Mouse (Mus musculus) neural tube, embryonic 11.5 days (tissue): Measurements from ENCODE around the gene Sema4g. TPM values are rescaled to one million over a fixed set of nuclear protein-coding genes. Genes with fewer than 3 reads are reported as not detected.

Experiments used
- ATAC-seq: fragments of 200-750 bp; cut with Nextera tagmentation; 2 replicates; pipeline ENCODE4 v1.8.0; 2017; ENCODE audit warnings: moderate number of reproducible peaks, mild to moderate bottlenecking, moderate TSS enrichment, moderate library complexity; ENCODE audit not compliant: insufficient read depth, low FRiP score, low TSS enrichment
- DNase-seq: peaks from one replicate; pipeline ENCODE4 v3.0.0-alpha.2; 2015; ENCODE audit warnings: low spot score
- H3K27ac ChIP-seq: fragments of 300-500 bp; sonication (generic); 2 replicates; pipeline ENCODE4 v1.5.1; 2014; ENCODE audit warnings: low read depth, mild to moderate bottlenecking, low read length
- H3K27me3 ChIP-seq: fragments of 300-500 bp; sonication (generic); 2 replicates; pipeline ENCODE4 v1.6.1; 2014; ENCODE audit warnings: mild to moderate bottlenecking, low read length, mixed read lengths; ENCODE audit not compliant: control insufficient read depth, insufficient read depth
- H3K36me3 ChIP-seq: fragments of 300-500 bp; sonication (generic); 2 replicates; pipeline ENCODE4 v1.6.1; 2014; ENCODE audit warnings: mild to moderate bottlenecking, low read length, moderate library complexity, mixed read lengths; ENCODE audit not compliant: control insufficient read depth, insufficient read depth
- H3K4me1 ChIP-seq: fragments of 300-500 bp; sonication (generic); 2 replicates; pipeline ENCODE4 v1.6.1; 2014; ENCODE audit warnings: low read length, mixed read lengths; ENCODE audit not compliant: control insufficient read depth, insufficient read depth
- H3K4me2 ChIP-seq: fragments of 300-500 bp; sonication (generic); 2 replicates; pipeline ENCODE4 v1.6.1; 2014; ENCODE audit warnings: low read depth, mild to moderate bottlenecking, moderate library complexity
- H3K4me3 ChIP-seq: fragments of 300-500 bp; sonication (generic); 2 replicates; pipeline ENCODE4 v1.5.1; 2014; ENCODE audit warnings: low read depth, low read length
- H3K9ac ChIP-seq: fragments of 300-500 bp; sonication (generic); 2 replicates; pipeline ENCODE4 v1.6.1; 2014; ENCODE audit warnings: mild to moderate bottlenecking, low read length
- H3K9me3 ChIP-seq: fragments of 300-500 bp; sonication (generic); 2 replicates; pipeline ENCODE4 v1.6.1; 2016; ENCODE audit warnings: low read length; ENCODE audit not compliant: control insufficient read depth
- WGBS: fragments of 180-500 bp; shearing (Covaris S2); extraction: QIAGEN DNeasy Blood & Tissue Kit; methylation state at CpG from one replicate; pipeline ENCODE4 v1.1.7; 2014; 5-methylcytosine and 5-hydroxymethylcytosine counted together
- polyA plus RNA-seq: library from polyadenylated mRNA; unstranded; fragments of >200 nt; fragmentation: Nextera tagmentation; extraction: Ambion mirVana; gene quantifications from 2 replicates; pipeline ENCODE4 v1.2.1, GENCODE M21; 2014

Gene Sema4g
- polyA plus RNA-seq, 1 experiment from 2014 or later: 6.6 TPM

GRCm38 (mm10) chr19:45025937-45026568, 37.2 kb downstream of the Sema4g start:
- H3K9ac ChIP-seq: no peak overlapping the region
- H3K4me2 ChIP-seq: no peak overlapping the region
- WGBS: 95% methylated on average over 37 of the region's 37 CpGs
- peaks cover 35% of the 10 kb centered on the region for H3K36me3 ChIP-seq
- no peaks in the 10 kb centered on the region for H3K27me3 ChIP-seq
- H3K27ac ChIP-seq: no peak overlapping the region
- ATAC-seq: no peak
- H3K4me1 ChIP-seq: peaks cover 9% of the 10 kb centered on the region
- no peak for DNase-seq
- H3K4me3 ChIP-seq: no peak overlapping the region
- no peaks in the 10 kb centered on the region for H3K9me3 ChIP-seq

GRCm38 (mm10) chr19:45026958-45027670, 38.2 kb downstream of the Sema4g start:
- DNase-seq: no peak
- Histone ChIP-seq H3K4me2 (no peak overlapping the region), H3K9ac (no peak overlapping the region), H3K27me3 (no peaks in the 10 kb centered on the region), H3K27ac (no peak overlapping the region), H3K4me1 (peaks cover 5% of the 10 kb centered on the region), H3K4me3 (no peak overlapping the region), H3K36me3 (peaks cover 31% of the 10 kb centered on the region), H3K9me3 (no peaks in the 10 kb centered on the region)
- no peak for ATAC-seq
- 73% methylated on average over 6 of the region's 6 CpGs for WGBS

- WGBS: 82% methylated on average over 6 of the region's 6 CpGs
- peak overlapping the region; percentile 6; the same call in 1 of the 2 replicates for H3K9ac ChIP-seq
- DNase-seq (peak; percentile 36), ATAC-seq (no peak)
- no peak overlapping the region for H3K4me2 ChIP-seq
- no peak overlapping the region for H3K27ac ChIP-seq
- H3K4me1 ChIP-seq: peaks cover 5% of the 10 kb centered on the region
- H3K27me3 ChIP-seq: no peaks in the 10 kb centered on the region
- no peak overlapping the region for H3K4me3 ChIP-seq
- H3K9me3 ChIP-seq: no peaks in the 10 kb centered on the region
- peaks cover 28% of the 10 kb centered on the region for H3K36me3 ChIP-seq
These were observed 38.9 kb downstream of the Sema4g start for GRCm38 (mm10) chr19:45027848-45028247.

- ATAC-seq (no peak), DNase-seq (no peak)
- H3K36me3 ChIP-seq: peaks cover 24% of the 10 kb centered on the region
- no peak overlapping the region for H3K27ac ChIP-seq
- no peaks in the 10 kb centered on the region for H3K9me3 ChIP-seq
- 0 out of 2 replicates have a peak overlapping the region, but pooled peaks have one; percentile 16 for H3K4me2 ChIP-seq
- peaks cover 5% of the 10 kb centered on the region for H3K4me1 ChIP-seq
- H3K4me3 ChIP-seq: no peak overlapping the region
- no peak overlapping the region for H3K9ac ChIP-seq
- H3K27me3 ChIP-seq: no peaks in the 10 kb centered on the region
- WGBS: 67% methylated on average over 19 of the region's 19 CpGs
These were observed 39.8 kb downstream of the Sema4g start for GRCm38 (mm10) chr19:45028746-45029145.

DNA sequence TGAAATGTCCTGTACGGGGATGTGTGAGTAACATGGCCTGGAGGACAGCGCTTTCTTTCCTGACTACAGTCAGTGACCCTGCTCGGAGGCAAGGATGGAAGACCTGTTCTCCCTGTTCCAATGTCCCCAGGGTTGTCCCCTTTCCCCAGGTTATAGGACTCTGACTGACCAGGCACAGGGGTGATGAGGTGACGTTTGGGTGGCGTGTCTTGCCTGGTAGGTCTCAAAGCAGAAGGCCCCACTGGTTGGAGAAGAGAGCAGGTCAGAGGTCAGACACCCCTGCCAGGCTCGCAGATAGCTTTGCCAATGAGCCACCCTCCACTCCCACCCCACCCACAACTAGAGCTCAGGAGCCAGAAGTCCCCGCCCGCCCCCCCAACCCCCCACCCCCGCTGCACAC, 40.7 kb downstream of the Sema4g start:
- Histone ChIP-seq H3K4me3 (no peak overlapping the region), H3K27ac (no peak overlapping the region), H3K4me1 (peaks cover 5% of the 10 kb centered on the region), H3K27me3 (no peaks in the 10 kb centered on the region), H3K9ac (no peak overlapping the region), H3K9me3 (no peaks in the 10 kb centered on the region), H3K36me3 (peaks cover 19% of the 10 kb centered on the region), H3K4me2 (no peak overlapping the region)
- no peak for DNase-seq
- WGBS: 57% methylated on average over 9 of the region's 9 CpGs
- no peak for ATAC-seq

DNA sequence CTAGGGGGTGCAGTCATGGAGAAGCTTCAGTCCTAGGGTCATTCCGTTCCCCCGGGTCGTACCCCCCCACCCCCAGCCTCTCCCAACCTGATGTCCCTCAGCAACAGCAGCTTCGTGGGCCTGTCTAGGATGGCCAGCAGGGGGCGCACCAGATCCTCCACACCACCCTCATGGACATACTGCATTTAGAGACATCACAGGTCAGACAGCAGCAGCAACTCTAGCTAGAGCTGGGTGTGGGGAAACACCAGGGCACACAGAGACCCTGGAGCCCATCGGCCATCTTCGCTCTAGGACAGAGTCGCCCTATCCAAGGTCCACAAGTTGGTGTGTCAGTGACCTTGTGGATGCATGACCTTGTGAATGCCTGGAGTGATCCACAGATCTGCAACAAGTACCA, 41.2 kb downstream of the Sema4g start:
- DNase-seq: peak; percentile 64
- Histone ChIP-seq H3K36me3 (peaks cover 15% of the 10 kb centered on the region), H3K9me3 (no peaks in the 10 kb centered on the region), H3K27ac (no peak overlapping the region), H3K4me2 (no peak overlapping the region), H3K4me3 (no peak overlapping the region), H3K27me3 (no peaks in the 10 kb centered on the region), H3K9ac (no peak overlapping the region), H3K4me1 (peaks cover 5% of the 10 kb centered on the region)
- 32% methylated on average over 8 of the region's 8 CpGs for WGBS
- no peak for ATAC-seq

- Histone ChIP-seq H3K36me3 (peaks cover 8% of the 10 kb centered on the region), H3K9ac (no peak overlapping the region), H3K4me1 (peaks cover 5% of the 10 kb centered on the region), H3K4me2 (peak overlapping the region; percentile 24; the same call in 1 of the 2 replicates), H3K4me3 (no peak overlapping the region), H3K9me3 (no peaks in the 10 kb centered on the region), H3K27ac (no peak overlapping the region), H3K27me3 (no peaks in the 10 kb centered on the region)
- 0 out of 2 replicates have a peak, but pooled peaks have one; percentile 31 for ATAC-seq
- 42% methylated on average over 20 of the region's 20 CpGs for WGBS
- DNase-seq: peak; percentile 79
These were observed 42.1 kb downstream of the Sema4g start for GRCm38 (mm10) chr19:45030746-45031693.

GRCm38 (mm10) chr19:45031780-45032179, 42.9 kb downstream of the Sema4g start:
- H3K4me3 ChIP-seq: no peak overlapping the region; the same call in 1 of the 2 replicates
- no peaks in the 10 kb centered on the region for H3K27me3 ChIP-seq
- ATAC-seq: no peak
- no peak overlapping the region for H3K4me2 ChIP-seq
- H3K9ac ChIP-seq: no peak overlapping the region
- H3K4me1 ChIP-seq: peaks cover 5% of the 10 kb centered on the region
- WGBS: 25% methylated on average over 4 of the region's 4 CpGs
- H3K27ac ChIP-seq: no peak overlapping the region
- H3K9me3 ChIP-seq: no peaks in the 10 kb centered on the region
- peaks cover 3% of the 10 kb centered on the region for H3K36me3 ChIP-seq
- DNase-seq: peak; percentile 81
